Comparison of ENCODE assay signal across 9 mouse cellular contexts in genomic region chr5:150431286-150431685, GRCm38 (mm10).
A peak's percentile ranks its signal among the peaks of the same experiment; 100 is the strongest.
DNase-seq lines count a peak whose midpoint lies in the region; ATAC-seq and TF ChIP-seq lines count a peak whose summit lies in the region.
"Had no signal": no experiment of that assay in that cellular context is flagged by ENCODE, and none has a peak within 500 bp of the region (broad histone marks: within the 10 kb centered on the region; RNA-seq: fewer than 3 reads in every experiment).

No protein-coding gene starts in this region.

- peak; percentile 59 for ATAC-seq in megakaryocyte, adult 5-6 weeks (ENCODE audit: poor library complexity, severe bottlenecking)

- H3K27me3 ChIP-seq in kidney, adult 2 months (replicated peaks; ENCODE audit: control insufficient read depth, insufficient read depth, low read length), result no peaks in the 10 kb centered on the region; the same call in 1 of the 2 replicates
- H3K27me3 ChIP-seq: megakaryocyte, embryonic 14.5 days had no signal

- no peak overlapping the region for H3K4me3 ChIP-seq in kidney, adult 2 months (ENCODE audit: insufficient read depth, low read depth, low read length)
- no peak overlapping the region for H3K4me3 ChIP-seq in ES-E14 (ENCODE audit: insufficient read depth in 1 of 2, low read depth in 1 of 2, low read length in 2 of 2, poor library complexity in 1 of 2, severe bottlenecking in 1 of 2)
- H3K4me3 ChIP-seq: megakaryocyte, embryonic 14.5 days had no signal

- no peak for TF ChIP-seq POLR2A in kidney, adult 2 months (IDR thresholded peaks at IDR 0.05; ENCODE audit: low read depth, low read length)

- peaks cover 2% of the 10 kb centered on the region for H3K36me3 ChIP-seq in kidney, adult 2 months (ENCODE audit: control insufficient read depth, insufficient read depth, low read length)
- no peaks in the 10 kb centered on the region for H3K36me3 ChIP-seq in ES-E14 (ENCODE audit: control insufficient read depth, insufficient read depth, low read length, poor library complexity, severe bottlenecking)

- H3K4me1 ChIP-seq in kidney, adult 2 months (ENCODE audit: control insufficient read depth, insufficient read depth, low read length), result no peaks in the 10 kb centered on the region
- H3K4me1 ChIP-seq in ES-E14 (ENCODE audit: control insufficient read depth in 2 of 2, insufficient read depth in 2 of 2, low read length in 2 of 2, poor library complexity in 1 of 2), result no peaks in the 10 kb centered on the region
- H3K4me1 ChIP-seq: megakaryocyte, embryonic 14.5 days had no signal

- no peak for DNase-seq in kidney, adult 2 months
- DNase-seq in kidney, adult 9 months, result no peak
- peak; percentile 72 to 74 for DNase-seq in B cell, adult 2 months
- DNase-seq in ES-E14 (ENCODE audit: low read depth, low spot score), result peak; percentile 62
- no peak for DNase-seq in layer of hippocampus, adult 8-10 months (ENCODE audit: low spot score in 2 of 2)
- no peak for DNase-seq in right cerebral cortex, adult 18-20 months
- DNase-seq: cerebellum, adult 11 months had no signal

- no peak overlapping the region for H3K9ac ChIP-seq in ES-E14 (ENCODE audit: insufficient read depth, low read depth, low read length, poor library complexity, severe bottlenecking)

- in situ Hi-C loops in ES-E14 (cut with MboI; ENCODE audit: low sequenced_read_pairs in 2 of 2, unreplicated experiment in 2 of 2), result no loop called here

- H3K27ac ChIP-seq in kidney, adult 2 months (ENCODE audit: insufficient read depth, low read depth, low read length), result no peak overlapping the region
- H3K27ac ChIP-seq in ES-E14 (ENCODE audit: insufficient read depth, low read depth, low read length, poor library complexity, severe bottlenecking), result no peak overlapping the region

- 98% methylated on average over 7 of the region's 7 CpGs for WGBS in kidney, adult 2 months

- TF ChIP-seq CTCF in kidney, adult 2 months (conservative IDR thresholded peaks at IDR 0.05; ENCODE audit: insufficient read depth, insufficient read length, low read depth, low read length), result peak; percentile 27; the same call in 1 of the 2 replicates

- H3K9me3 ChIP-seq in ES-E14 (ENCODE audit: control insufficient read depth, insufficient read depth, low read depth, low read length), result no peaks in the 10 kb centered on the region

TF ChIP-seq in ES-E14, 5 proteins besides CTCF, POLR2A, EP300 and RAD21:
- no peak for TF ChIP-seq CHD2 (IDR thresholded peaks at IDR 0.05; ENCODE audit: low read depth, low read length)
- no peak for TF ChIP-seq MAFK (IDR thresholded peaks at IDR 0.05; ENCODE audit: insufficient read depth, low read depth, low read length)
- no peak for TF ChIP-seq ZC3H11A (IDR thresholded peaks at IDR 0.05; ENCODE audit: borderline replicate concordance, low read depth, low read length)
- TF ChIP-seq HCFC1 (IDR thresholded peaks at IDR 0.05; ENCODE audit: borderline replicate concordance, insufficient read depth, low read length), result no peak
- no peak for TF ChIP-seq ZNF384 (IDR thresholded peaks at IDR 0.05; ENCODE audit: low read depth, low read length)

Comparison
In these comparisons a context has a peak if more than half of its experiments do, and no peak if none do; other contexts are left out.
1. DNase-seq: peak in B cell, adult 2 months (2 of 2) and ES-E14 (single experiment); none in kidney, adult 2 months (single experiment), kidney, adult 9 months (single experiment), layer of hippocampus, adult 8-10 months (0 of 2) and right cerebral cortex, adult 18-20 months (single experiment).